Mouse (Mus musculus): ENCODE data around the gene Ern1.
A peak's percentile ranks its signal among the peaks of the same experiment; 100 is the strongest.
"Not testable (repeated sequence)": the region's sequence is repeated elsewhere in the genome, so short reads cannot be mapped to it uniquely, and the experiment has no call there.

Ern1 gene

GRCm38 (mm10) chr11:106502631-106503424, 15.2 kb upstream of the Ern1 start:
- no peak for DNase-seq (ENCODE audit: low read depth, low spot score)

GRCm38 (mm10) chr11:106502159-106502505, 14.5 kb upstream of the Ern1 start:
- no peak for DNase-seq (ENCODE audit: low read depth, low spot score)

GRCm38 (mm10) chr11:106501308-106502158, 13.9 kb upstream of the Ern1 start:
- peak; percentile 45 for DNase-seq (ENCODE audit: low read depth, low spot score)

DNA sequence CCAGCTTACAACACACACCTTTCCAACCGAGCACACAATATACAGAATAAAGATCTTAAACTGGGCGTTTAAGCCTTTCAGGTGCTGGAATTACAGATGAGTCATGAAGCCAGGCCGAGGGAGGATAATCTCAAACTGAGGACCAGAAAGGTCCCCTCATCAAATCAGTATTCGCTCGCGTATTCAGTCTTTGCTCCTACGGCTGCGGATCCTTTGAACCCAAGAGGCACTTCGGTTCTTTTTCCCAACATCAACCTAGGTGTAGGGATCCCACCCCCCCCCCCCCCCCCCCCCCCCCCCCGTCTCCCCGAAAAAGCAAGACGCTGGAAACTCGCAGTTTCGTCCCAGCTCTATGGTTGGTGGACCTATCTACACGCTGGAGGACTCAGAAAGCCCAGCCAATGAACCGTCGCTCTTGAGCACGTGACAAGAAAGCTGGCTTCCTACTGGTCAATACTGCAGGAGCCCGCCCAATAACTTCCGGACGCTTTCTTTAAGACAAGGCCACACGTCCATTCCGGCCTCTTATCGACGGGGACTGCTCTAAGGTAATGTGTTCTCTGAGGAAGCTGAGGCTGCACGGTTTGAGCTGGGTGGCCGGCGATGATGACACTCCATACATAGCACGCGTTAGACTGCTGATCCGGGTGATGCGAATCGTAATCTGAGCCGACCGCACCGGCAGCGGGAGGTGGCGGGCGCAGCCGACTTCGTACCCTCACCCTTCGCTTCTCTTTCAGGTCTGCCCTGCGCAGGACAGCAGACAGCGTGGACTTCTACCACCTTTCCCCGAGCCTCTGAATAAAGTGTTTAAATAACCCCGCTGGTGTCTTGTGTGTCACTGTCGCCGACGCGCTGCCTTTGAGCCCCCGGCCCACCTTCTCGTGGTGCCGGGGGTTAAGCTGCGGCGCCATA, 13.0 kb upstream of the Ern1 start:
- peak; percentile 93 for DNase-seq (ENCODE audit: low read depth, low spot score)

GRCm38 (mm10) chr11:106498739-106499379, 11.2 kb upstream of the Ern1 start:
- DNase-seq (ENCODE audit: low read depth, low spot score) = no peak

GRCm38 (mm10) chr11:106497926-106498325, 10.3 kb upstream of the Ern1 start:
- no peak for DNase-seq (ENCODE audit: low read depth, low spot score)

- DNase-seq (ENCODE audit: low read depth, low spot score) = not testable (repeated sequence)
Measured at GRCm38 (mm10) chr11:106497009-106497408, 9.4 kb upstream of the Ern1 start.

- DNase-seq (ENCODE audit: low read depth, low spot score) = no peak
Measured at GRCm38 (mm10) chr11:106492984-106493669, 5.5 kb upstream of the Ern1 start.

DNA sequence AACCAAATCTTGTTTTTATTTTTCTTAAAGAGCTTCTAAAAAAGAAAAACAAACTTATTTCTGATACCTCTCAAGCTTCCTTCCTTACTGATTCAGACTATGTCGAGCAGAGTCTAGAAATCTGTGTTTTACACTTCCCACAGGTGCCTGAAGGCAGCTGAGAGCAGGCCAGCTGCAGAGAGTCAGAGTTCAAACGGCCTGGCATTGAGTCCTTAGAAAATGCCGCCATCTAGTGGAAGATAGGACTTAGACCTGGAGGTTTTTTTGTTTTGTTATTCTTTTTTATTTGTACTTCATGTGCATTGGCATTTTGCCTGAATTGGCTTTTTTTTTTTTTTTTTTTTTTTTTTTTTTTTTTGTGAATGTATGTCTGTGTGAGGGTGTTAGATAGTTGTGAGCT, 3.7 kb upstream of the Ern1 start:
- DNase-seq (ENCODE audit: low read depth, low spot score) = peak; percentile 59

DNA sequence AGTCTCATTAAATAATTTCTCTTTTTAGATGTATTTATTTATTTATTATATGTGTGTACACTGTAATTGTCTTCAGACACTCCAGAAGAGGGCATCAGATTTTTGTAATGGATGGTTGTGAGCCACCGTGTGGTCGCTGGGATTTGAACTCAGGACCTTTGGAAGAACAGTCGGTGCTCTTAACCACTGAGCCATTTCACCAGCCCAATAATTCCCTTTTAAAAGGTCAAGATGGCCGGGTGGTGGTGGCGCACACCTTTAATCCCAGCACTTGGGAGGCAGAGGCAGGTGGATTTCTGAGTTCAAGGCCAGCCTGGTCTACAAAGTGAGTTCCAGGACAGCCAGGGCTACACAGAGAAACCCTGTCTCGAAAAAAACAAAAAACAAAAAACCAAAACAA, 2.9 kb upstream of the Ern1 start:
- not testable (repeated sequence) for DNase-seq (ENCODE audit: low read depth, low spot score)

- no peak for DNase-seq (ENCODE audit: low read depth, low spot score)
Measured at GRCm38 (mm10) chr11:106490057-106490456, 2.4 kb upstream of the Ern1 start.

- DNase-seq (ENCODE audit: low read depth, low spot score) = no peak
Measured at GRCm38 (mm10) chr11:106489036-106489693, 1.5 kb upstream of the Ern1 start.

GRCm38 (mm10) chr11:106488126-106488561, 492 bp upstream of the Ern1 start:
- DNase-seq (ENCODE audit: low read depth, low spot score) = no peak

GRCm38 (mm10) chr11:106486866-106487732, 553 bp downstream of the Ern1 start:
- DNase-seq (ENCODE audit: low read depth, low spot score) = no peak

GRCm38 (mm10) chr11:106486042-106486865, 1.4 kb downstream of the Ern1 start:
- no peak for DNase-seq (ENCODE audit: low read depth, low spot score)

DNA sequence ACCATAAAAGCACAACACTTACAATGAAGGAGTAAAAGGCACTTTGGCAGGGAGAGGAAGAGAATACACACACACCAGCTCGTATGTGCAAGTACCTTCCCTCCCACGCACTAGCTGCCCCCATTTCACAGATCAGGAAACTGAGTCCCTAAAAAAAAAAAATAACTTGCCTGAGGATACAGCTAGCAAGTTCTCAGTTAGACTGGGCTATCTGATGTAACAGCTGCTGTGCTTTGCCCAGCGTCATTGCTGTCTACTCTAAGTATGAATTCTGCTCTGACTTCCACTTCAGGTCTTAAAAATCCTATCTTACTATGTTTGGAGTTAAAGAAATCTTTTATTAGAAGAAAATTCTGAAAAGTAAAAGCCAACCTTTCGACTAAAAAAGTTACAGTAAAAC, 2.0 kb downstream of the Ern1 start:
- no peak for DNase-seq (ENCODE audit: low read depth, low spot score)

- DNase-seq (ENCODE audit: low read depth, low spot score) = no peak
Measured at GRCm38 (mm10) chr11:106484875-106485274, 2.8 kb downstream of the Ern1 start.

DNA sequence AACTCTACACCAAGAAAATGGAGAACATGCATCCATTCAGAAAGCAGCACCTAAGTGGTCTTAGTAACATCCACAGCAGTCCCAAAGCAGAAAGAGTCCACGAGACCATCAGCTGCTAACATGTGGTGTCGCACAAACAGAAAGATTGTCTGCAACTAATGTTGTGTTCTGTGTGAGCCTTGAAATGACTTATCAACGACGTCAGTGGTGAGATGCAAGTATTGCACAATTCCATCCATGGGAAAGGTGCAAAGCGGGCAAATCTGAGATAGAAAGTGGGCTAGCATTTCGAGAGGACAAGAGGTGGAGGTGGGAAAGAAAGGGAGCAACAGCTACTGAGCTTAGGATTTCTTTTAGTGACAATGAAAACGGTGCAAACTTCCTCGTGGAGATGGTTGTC, 4.8 kb downstream of the Ern1 start:
- no peak for DNase-seq (ENCODE audit: low read depth, low spot score)

Data from embryo, embryonic 11.5 days (tissue).